Mouse (Mus musculus): ENCODE measurements around the gene Olfr1106. TPM values are rescaled to one million over a fixed set of nuclear protein-coding genes. Genes with fewer than 3 reads are reported as not detected.

The Olfr1106 gene
- polyA plus RNA-seq (2014; fragmentation: Illumina TruSeq; extraction: RNeasy Lipid Tissue Mini Kit (QIAGEN cat#74804); ENCODE audit: low replicate concordance), result not detected

GRCm38 (mm10) chr2:87052173-87052572, at the start of gene Olfr1106:
Gene Olfr1106, minus strand, starts transcription at chr2:87052273.

GRCm38 (mm10) chr2:87095908-87096307, 43.8 kb upstream of the Olfr1106 start, which contains the start of gene Olfr1109:
Gene Olfr1109, minus strand, starts transcription at chr2:87096008.

GRCm38 (mm10) chr2:87075717-87076116, 23.6 kb upstream of the Olfr1106 start, which contains the start of gene Olfr1107:
Gene Olfr1107, minus strand, starts transcription at chr2:87075817.

GRCm38 (mm10) chr2:87036431-87036830, 15.6 kb downstream of the Olfr1106 start, which contains the start of gene Olfr1105:
Gene Olfr1105, minus strand, starts transcription at chr2:87036531.

GRCm38 (mm10) chr2:87026980-87027379, 25.1 kb downstream of the Olfr1106 start, which contains the start of gene Olfr1104:
Gene Olfr1104, minus strand, starts transcription at chr2:87027080.

GRCm38 (mm10) chr2:86998098-86998497, 54.0 kb downstream of the Olfr1106 start, which contains the start of gene Olfr1102:
Gene Olfr1102, plus strand, starts transcription at chr2:86998398.

Other genes with a start within 250 kb of the Olfr1106 start
- gene Olfr141, start 242.3 kb downstream of the Olfr1106 start, polyA plus RNA-seq (2014; fragmentation: Illumina TruSeq; extraction: RNeasy Lipid Tissue Mini Kit (QIAGEN cat#74804); ENCODE audit: low replicate concordance), result not detected
- not detected for gene Olfr1094, start 227.6 kb downstream of the Olfr1106 start, polyA plus RNA-seq (2014; fragmentation: Illumina TruSeq; extraction: RNeasy Lipid Tissue Mini Kit (QIAGEN cat#74804); ENCODE audit: low replicate concordance)
- gene Olfr1095, start 200.6 kb downstream of the Olfr1106 start, polyA plus RNA-seq (2014; fragmentation: Illumina TruSeq; extraction: RNeasy Lipid Tissue Mini Kit (QIAGEN cat#74804); ENCODE audit: low replicate concordance), result not detected
- gene Gm13723, start 177.5 kb downstream of the Olfr1106 start, polyA plus RNA-seq (2014; fragmentation: Illumina TruSeq; extraction: RNeasy Lipid Tissue Mini Kit (QIAGEN cat#74804); ENCODE audit: low replicate concordance), result not detected
- not detected for gene Olfr1097, start 160.1 kb downstream of the Olfr1106 start, polyA plus RNA-seq (2014; fragmentation: Illumina TruSeq; extraction: RNeasy Lipid Tissue Mini Kit (QIAGEN cat#74804); ENCODE audit: low replicate concordance)
- not detected for gene Olfr1098, start 127.7 kb downstream of the Olfr1106 start, polyA plus RNA-seq (2014; fragmentation: Illumina TruSeq; extraction: RNeasy Lipid Tissue Mini Kit (QIAGEN cat#74804); ENCODE audit: low replicate concordance)
- gene Olfr1099, start 91.6 kb downstream of the Olfr1106 start, polyA plus RNA-seq (2014; fragmentation: Illumina TruSeq; extraction: RNeasy Lipid Tissue Mini Kit (QIAGEN cat#74804); ENCODE audit: low replicate concordance), result not detected
- not detected for gene Olfr1100, start 72.3 kb downstream of the Olfr1106 start, polyA plus RNA-seq (2014; fragmentation: Illumina TruSeq; extraction: RNeasy Lipid Tissue Mini Kit (QIAGEN cat#74804); ENCODE audit: low replicate concordance)
- not detected for gene Olfr1101, start 61.1 kb downstream of the Olfr1106 start, polyA plus RNA-seq (2014; fragmentation: Illumina TruSeq; extraction: RNeasy Lipid Tissue Mini Kit (QIAGEN cat#74804); ENCODE audit: low replicate concordance)
- not detected for gene Olfr1102, start 53.9 kb downstream of the Olfr1106 start, polyA plus RNA-seq (2014; fragmentation: Illumina TruSeq; extraction: RNeasy Lipid Tissue Mini Kit (QIAGEN cat#74804); ENCODE audit: low replicate concordance)
- not detected for gene Olfr1104, start 25.2 kb downstream of the Olfr1106 start, polyA plus RNA-seq (2014; fragmentation: Illumina TruSeq; extraction: RNeasy Lipid Tissue Mini Kit (QIAGEN cat#74804); ENCODE audit: low replicate concordance)
- not detected for gene Olfr1105, start 15.7 kb downstream of the Olfr1106 start, polyA plus RNA-seq (2014; fragmentation: Illumina TruSeq; extraction: RNeasy Lipid Tissue Mini Kit (QIAGEN cat#74804); ENCODE audit: low replicate concordance)
- not detected for gene Olfr1107, start 23.5 kb upstream of the Olfr1106 start, polyA plus RNA-seq (2014; fragmentation: Illumina TruSeq; extraction: RNeasy Lipid Tissue Mini Kit (QIAGEN cat#74804); ENCODE audit: low replicate concordance)
- not detected for gene Olfr1109, start 43.7 kb upstream of the Olfr1106 start, polyA plus RNA-seq (2014; fragmentation: Illumina TruSeq; extraction: RNeasy Lipid Tissue Mini Kit (QIAGEN cat#74804); ENCODE audit: low replicate concordance)
- not detected for gene Olfr259, start 62.3 kb upstream of the Olfr1106 start, polyA plus RNA-seq (2014; fragmentation: Illumina TruSeq; extraction: RNeasy Lipid Tissue Mini Kit (QIAGEN cat#74804); ENCODE audit: low replicate concordance)
- not detected for gene Olfr1110, start 88.0 kb upstream of the Olfr1106 start, polyA plus RNA-seq (2014; fragmentation: Illumina TruSeq; extraction: RNeasy Lipid Tissue Mini Kit (QIAGEN cat#74804); ENCODE audit: low replicate concordance)
- not detected for gene Olfr1111, start 100.4 kb upstream of the Olfr1106 start, polyA plus RNA-seq (2014; fragmentation: Illumina TruSeq; extraction: RNeasy Lipid Tissue Mini Kit (QIAGEN cat#74804); ENCODE audit: low replicate concordance)
- gene Olfr1112, start 135.5 kb upstream of the Olfr1106 start, polyA plus RNA-seq (2014; fragmentation: Illumina TruSeq; extraction: RNeasy Lipid Tissue Mini Kit (QIAGEN cat#74804); ENCODE audit: low replicate concordance), result not detected
- gene Olfr1113, start 156.7 kb upstream of the Olfr1106 start, polyA plus RNA-seq (2014; fragmentation: Illumina TruSeq; extraction: RNeasy Lipid Tissue Mini Kit (QIAGEN cat#74804); ENCODE audit: low replicate concordance), result not detected
- gene Olfr1115, start 195.7 kb upstream of the Olfr1106 start, polyA plus RNA-seq (2014; fragmentation: Illumina TruSeq; extraction: RNeasy Lipid Tissue Mini Kit (QIAGEN cat#74804); ENCODE audit: low replicate concordance), result not detected
- gene Olfr1116, start 215.3 kb upstream of the Olfr1106 start, polyA plus RNA-seq (2014; fragmentation: Illumina TruSeq; extraction: RNeasy Lipid Tissue Mini Kit (QIAGEN cat#74804); ENCODE audit: low replicate concordance), result not detected

Data from small intestine, adult 10 weeks (tissue).